Mouse (Mus musculus): ENCODE data around the gene Pex5. TPM values are rescaled to one million over a fixed set of nuclear protein-coding genes. Genes with fewer than 3 reads are reported as not detected.
A peak's percentile ranks its signal among the peaks of the same experiment; 100 is the strongest.
"Not testable (repeated sequence)": the region's sequence is repeated elsewhere in the genome, so short reads cannot be mapped to it uniquely, and the experiment has no call there.

Gene Pex5
- polyA plus RNA-seq, 1 experiment from 2014 or later: 66.0 TPM

GRCm38 (mm10) chr6:124425042-124425441 is 10.2 kb upstream of the Pex5 start:
- H3K9ac ChIP-seq; H3K27ac ChIP-seq; H3K4me3 ChIP-seq (replicated peaks); H3K36me3 ChIP-seq (replicated peaks); H3K9me3 ChIP-seq; H3K4me1 ChIP-seq; H3K27me3 ChIP-seq; H3K4me2 ChIP-seq; ATAC-seq (ENCODE audit: low FRiP score): not testable (repeated sequence)
- WGBS: 67% methylated on average over 7 of the region's 7 CpGs

- no peak for ATAC-seq (ENCODE audit: low FRiP score)
- Histone ChIP-seq H3K9me3 (no peaks in the 10 kb centered on the region), H3K9ac (no peak overlapping the region), H3K27me3 (no peaks in the 10 kb centered on the region; the same call in 1 of the 2 replicates), H3K4me3 (replicated peaks) (no peak overlapping the region), H3K4me2 (no peak overlapping the region), H3K27ac (no peak overlapping the region), H3K36me3 (replicated peaks) (no peaks in the 10 kb centered on the region), H3K4me1 (no peaks in the 10 kb centered on the region)
- WGBS: 69% methylated on average over 1 of the region's 1 CpGs
These were observed 9.2 kb upstream of the Pex5 start for GRCm38 (mm10) chr6:124424068-124424498.

- H3K4me3 ChIP-seq (replicated peaks): no peak overlapping the region
These were observed 3.8 kb upstream of the Pex5 start for GRCm38 (mm10) chr6:124418686-124419085.

GRCm38 (mm10) chr6:124415347-124416088 is 651 bp upstream of the Pex5 start:
- Histone ChIP-seq H3K4me1 (peaks cover 16% of the 10 kb centered on the region), H3K27me3 (no peaks in the 10 kb centered on the region), H3K9me3 (no peaks in the 10 kb centered on the region), H3K9ac (peak overlapping the region; percentile 63), H3K27ac (peak overlapping the region; percentile 78), H3K4me2 (peak overlapping the region; percentile 70), H3K4me3 (replicated peaks) (peak overlapping the region; percentile 93), H3K36me3 (replicated peaks) (peaks cover 19% of the 10 kb centered on the region)
- WGBS: 7% methylated on average over 21 of the region's 21 CpGs
- peak; percentile 44 for ATAC-seq (ENCODE audit: low FRiP score)

More at GRCm38 (mm10) chr6:124418686-124419085, 3.8 kb upstream of the Pex5 start:
- Histone ChIP-seq H3K27ac (no peak overlapping the region), H3K9me3 (no peaks in the 10 kb centered on the region), H3K4me2 (no peak overlapping the region), H3K27me3 (no peaks in the 10 kb centered on the region), H3K9ac (no peak overlapping the region), H3K4me1 (peaks cover 6% of the 10 kb centered on the region), H3K36me3 (replicated peaks) (no peaks in the 10 kb centered on the region)
- 86% methylated on average over 3 of the region's 3 CpGs for WGBS
- ATAC-seq (ENCODE audit: low FRiP score): no peak

- no peaks in the 10 kb centered on the region for H3K27me3 ChIP-seq
- peaks cover 16% of the 10 kb centered on the region for H3K4me1 ChIP-seq
- WGBS: under 1% methylated on average over 45 of the region's 45 CpGs
These were observed 529 bp downstream of the Pex5 start for GRCm38 (mm10) chr6:124414150-124414926.

GRCm38 (mm10) chr6:124413770-124414149 is 1.1 kb downstream of the Pex5 start:
- no peaks in the 10 kb centered on the region for H3K27me3 ChIP-seq
- ATAC-seq (ENCODE audit: low FRiP score): no peak
- WGBS: 63% methylated on average over 3 of the region's 3 CpGs
- peaks cover 19% of the 10 kb centered on the region for H3K36me3 ChIP-seq (replicated peaks)
- H3K9me3 ChIP-seq: no peaks in the 10 kb centered on the region
- peak overlapping the region; percentile 78; the same call in 1 of the 2 replicates for H3K27ac ChIP-seq
- peaks cover 16% of the 10 kb centered on the region for H3K4me1 ChIP-seq
- peak overlapping the region; percentile 83 for H3K9ac ChIP-seq
- H3K4me3 ChIP-seq (replicated peaks): peak overlapping the region; percentile 93
- peak overlapping the region; percentile 70 for H3K4me2 ChIP-seq

More at GRCm38 (mm10) chr6:124414150-124414926, 529 bp downstream of the Pex5 start:
- Histone ChIP-seq H3K27ac (peak overlapping the region; percentile 78), H3K9ac (peak overlapping the region; percentile 83), H3K9me3 (no peaks in the 10 kb centered on the region), H3K4me2 (peak overlapping the region; percentile 70), H3K36me3 (replicated peaks) (peaks cover 19% of the 10 kb centered on the region), H3K4me3 (replicated peaks) (peak overlapping the region; percentile 93)
- peak; percentile 64 for ATAC-seq (ENCODE audit: low FRiP score)

GRCm38 (mm10) chr6:124408355-124408754 is 6.5 kb downstream of the Pex5 start:
- Histone ChIP-seq H3K4me2 (no peak overlapping the region), H3K36me3 (replicated peaks) (peaks cover 54% of the 10 kb centered on the region), H3K4me1 (peaks cover 7% of the 10 kb centered on the region), H3K9me3 (no peaks in the 10 kb centered on the region), H3K9ac (no peak overlapping the region), H3K27me3 (no peaks in the 10 kb centered on the region), H3K4me3 (replicated peaks) (no peak overlapping the region), H3K27ac (no peak overlapping the region)
- no peak for ATAC-seq (ENCODE audit: low FRiP score)
- WGBS: 94% methylated on average over 5 of the region's 5 CpGs

GRCm38 (mm10) chr6:124407180-124407579 is 7.7 kb downstream of the Pex5 start:
- Histone ChIP-seq H3K4me1 (no peaks in the 10 kb centered on the region), H3K4me3 (replicated peaks) (no peak overlapping the region), H3K4me2 (no peak overlapping the region), H3K36me3 (replicated peaks) (peaks cover 61% of the 10 kb centered on the region), H3K9me3 (no peaks in the 10 kb centered on the region), H3K27me3 (no peaks in the 10 kb centered on the region), H3K9ac (no peak overlapping the region), H3K27ac (no peak overlapping the region)
- ATAC-seq (ENCODE audit: low FRiP score): no peak

GRCm38 (mm10) chr6:124406326-124406725 is 8.5 kb downstream of the Pex5 start:
- H3K27me3 ChIP-seq: no peaks in the 10 kb centered on the region
- H3K4me2 ChIP-seq: no peak overlapping the region
- WGBS: 94% methylated on average over 10 of the region's 10 CpGs
- no peak overlapping the region for H3K9ac ChIP-seq
- no peak overlapping the region for H3K4me3 ChIP-seq (replicated peaks)
- no peaks in the 10 kb centered on the region for H3K4me1 ChIP-seq
- no peak for ATAC-seq (ENCODE audit: low FRiP score)
- H3K27ac ChIP-seq: no peak overlapping the region
- no peaks in the 10 kb centered on the region for H3K9me3 ChIP-seq
- peaks cover 59% of the 10 kb centered on the region for H3K36me3 ChIP-seq (replicated peaks)

GRCm38 (mm10) chr6:124399738-124400137 is 15.1 kb downstream of the Pex5 start:
- no peaks in the 10 kb centered on the region for H3K4me1 ChIP-seq
- WGBS: 94% methylated on average over 6 of the region's 6 CpGs
- H3K27ac ChIP-seq: no peak overlapping the region
- H3K27me3 ChIP-seq: no peaks in the 10 kb centered on the region
- H3K36me3 ChIP-seq (replicated peaks): peaks cover 85% of the 10 kb centered on the region
- no peak overlapping the region for H3K4me3 ChIP-seq (replicated peaks)
- no peaks in the 10 kb centered on the region for H3K9me3 ChIP-seq
- H3K9ac ChIP-seq: no peak overlapping the region
- H3K4me2 ChIP-seq: no peak overlapping the region
- ATAC-seq (ENCODE audit: low FRiP score): no peak

GRCm38 (mm10) chr6:124394991-124395390 is 19.9 kb downstream of the Pex5 start:
- not testable (repeated sequence) for ATAC-seq (ENCODE audit: low FRiP score); H3K4me3 ChIP-seq (replicated peaks); H3K4me1 ChIP-seq; H3K27me3 ChIP-seq; H3K9ac ChIP-seq; H3K4me2 ChIP-seq; H3K9me3 ChIP-seq; H3K27ac ChIP-seq
- peaks cover 42% of the 10 kb centered on the region for H3K36me3 ChIP-seq (replicated peaks)
- WGBS: 96% methylated on average over 3 of the region's 3 CpGs

- no peaks in the 10 kb centered on the region for H3K36me3 ChIP-seq (replicated peaks)
- 66% methylated on average over 5 of the region's 5 CpGs for WGBS
- no peaks in the 10 kb centered on the region for H3K4me1 ChIP-seq
- no peak overlapping the region for H3K9ac ChIP-seq
- ATAC-seq (ENCODE audit: low FRiP score): no peak
- H3K4me3 ChIP-seq (replicated peaks): no peak overlapping the region
- no peak overlapping the region for H3K27ac ChIP-seq
- H3K9me3 ChIP-seq: 0 out of 2 replicates have a peak, but pooled peaks cover 2% of the 10 kb centered on the region
- H3K4me2 ChIP-seq: no peak overlapping the region
- no peaks in the 10 kb centered on the region for H3K27me3 ChIP-seq
These were observed 34.7 kb downstream of the Pex5 start for GRCm38 (mm10) chr6:124380142-124380541.
